Mouse (Mus musculus): Measurements from ENCODE around the gene Rgs7.

Gene Rgs7

DNA sequence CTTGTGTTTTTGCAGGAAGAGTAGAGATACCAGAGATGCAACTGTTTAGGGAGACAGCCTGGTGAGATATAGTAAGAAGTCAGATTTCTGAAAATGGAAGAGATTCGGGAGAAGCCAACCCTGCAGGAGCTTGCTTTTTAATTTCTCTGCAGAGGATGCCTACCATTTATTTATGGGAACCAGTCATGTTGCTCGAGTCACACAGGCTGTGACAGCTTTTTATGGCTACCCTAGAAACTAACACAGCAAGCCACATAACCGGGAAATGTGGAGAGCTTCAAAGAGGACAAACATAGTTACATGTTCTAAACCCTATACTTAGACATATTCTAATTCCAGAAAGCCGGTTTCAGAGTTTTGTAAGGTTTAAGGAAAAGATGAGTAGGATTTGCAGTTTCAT, 349.2 kb downstream of the Rgs7 start:
- no peak for DNase-seq

DNA sequence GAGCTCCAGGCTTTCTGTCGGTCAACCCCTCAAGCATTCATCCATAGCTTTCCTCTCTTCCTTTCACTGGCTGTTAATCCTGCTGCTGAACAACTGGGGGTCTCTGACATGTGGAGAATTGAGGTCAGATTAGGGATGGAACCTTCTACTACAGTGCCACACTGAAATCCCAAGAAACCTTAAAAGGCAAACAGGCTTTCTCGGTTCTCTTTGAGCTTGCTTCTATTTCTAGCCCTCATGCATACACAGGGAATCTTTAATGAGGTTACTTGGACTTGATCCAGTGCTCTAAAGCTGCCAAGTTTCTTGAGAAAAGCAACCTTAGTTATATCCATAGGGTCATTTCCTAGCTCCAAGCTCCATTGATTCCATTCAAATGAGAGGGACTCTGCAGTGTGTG, 363.8 kb downstream of the Rgs7 start:
- no peak for DNase-seq

DNA sequence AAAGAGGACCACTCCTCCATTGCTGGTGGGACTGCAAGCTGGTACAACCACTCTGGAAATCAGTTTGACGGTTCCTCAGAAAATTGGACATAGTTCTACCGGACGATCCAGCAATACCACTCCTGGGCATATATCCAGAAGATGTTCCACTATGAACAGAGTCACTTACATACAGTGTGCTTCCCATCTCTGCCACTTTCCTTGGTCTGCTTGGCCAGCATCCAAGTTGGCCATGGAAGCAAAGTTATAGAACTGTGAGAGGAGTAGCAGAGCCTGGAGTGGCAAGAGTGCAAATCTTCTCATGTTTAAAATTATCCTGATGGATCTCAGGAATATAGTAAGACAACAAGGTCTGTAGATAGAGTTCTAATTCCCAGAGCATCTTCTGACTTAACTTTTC, 367.9 kb downstream of the Rgs7 start:
- no peak for DNase-seq

DNA sequence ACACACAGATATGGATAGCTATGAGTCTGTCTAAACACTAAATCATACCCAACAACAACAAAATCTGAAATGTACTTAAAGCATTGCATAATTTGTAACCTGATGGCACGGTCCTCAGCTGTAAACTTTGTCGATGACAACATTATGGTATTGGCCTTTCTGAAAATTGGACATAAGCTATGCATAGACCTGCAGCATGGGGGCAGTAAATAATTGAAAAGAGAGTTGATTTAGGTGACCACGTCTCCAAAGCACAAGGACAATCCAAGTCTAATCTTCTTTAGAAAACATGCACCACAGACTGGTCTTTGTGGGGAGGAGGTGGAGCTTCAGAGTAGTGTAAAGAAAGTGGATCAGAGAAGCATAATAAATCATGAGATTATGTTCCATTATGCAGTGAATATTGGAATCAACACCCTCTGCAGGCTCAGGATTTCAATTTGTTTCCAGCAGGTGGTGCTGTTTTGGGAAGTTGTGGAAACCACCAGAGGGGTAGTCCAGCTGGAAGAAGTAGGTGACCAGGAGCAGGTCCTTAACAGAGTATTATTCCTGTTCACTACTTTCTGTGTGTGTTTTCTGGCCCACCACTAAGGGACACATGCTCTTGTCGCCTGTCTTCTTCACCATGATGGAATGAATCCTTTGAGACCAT, 373.3 kb downstream of the Rgs7 start:
- DNase-seq: no peak

DNA sequence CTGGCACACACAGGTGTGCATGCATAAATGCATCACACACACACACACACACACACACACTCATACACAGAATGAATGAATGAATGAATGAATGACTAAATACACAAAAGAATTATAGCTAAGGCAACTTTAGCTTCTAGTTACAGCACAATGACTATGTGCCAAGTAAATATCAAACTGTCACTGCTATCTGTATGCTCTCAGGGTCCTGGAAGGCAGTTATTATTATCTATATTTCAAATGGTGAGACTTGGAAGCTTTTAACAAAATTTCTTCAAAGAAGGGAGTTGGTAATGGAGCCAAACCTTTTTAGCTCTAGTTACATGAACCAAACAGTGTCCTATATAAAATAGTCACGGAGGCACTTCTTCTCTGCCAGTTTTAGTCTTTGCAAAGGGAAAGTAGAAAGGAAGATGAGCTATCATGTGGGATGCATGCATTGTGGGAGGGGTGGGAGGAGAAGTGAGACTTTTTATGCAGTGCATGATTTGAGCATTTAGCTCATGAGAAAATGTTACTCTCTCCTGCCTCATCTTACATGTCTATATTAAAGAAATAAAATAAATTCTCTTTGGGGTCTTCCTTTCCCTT, 383.9 kb downstream of the Rgs7 start:
- no peak for DNase-seq

DNA sequence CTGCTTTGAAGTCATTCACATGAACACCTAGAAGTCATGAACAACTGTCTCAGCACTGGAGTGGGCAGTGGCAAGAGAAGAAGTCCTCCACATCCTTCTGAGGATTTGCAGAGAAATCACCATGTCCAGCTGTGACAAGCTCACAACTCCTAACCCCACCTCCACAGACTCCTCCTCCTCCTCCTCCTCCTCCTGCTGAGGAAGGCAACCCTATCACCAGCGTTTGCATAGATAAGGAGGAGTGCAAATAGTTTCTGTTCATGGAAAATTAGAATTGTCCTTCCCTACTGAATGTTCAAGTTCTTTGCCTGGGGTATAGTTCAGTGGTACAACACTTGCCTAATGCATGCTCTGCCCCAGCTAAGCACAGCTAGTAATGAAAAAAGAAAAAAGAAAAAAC, 386.0 kb downstream of the Rgs7 start:
- DNase-seq: peak; percentile 11

DNA sequence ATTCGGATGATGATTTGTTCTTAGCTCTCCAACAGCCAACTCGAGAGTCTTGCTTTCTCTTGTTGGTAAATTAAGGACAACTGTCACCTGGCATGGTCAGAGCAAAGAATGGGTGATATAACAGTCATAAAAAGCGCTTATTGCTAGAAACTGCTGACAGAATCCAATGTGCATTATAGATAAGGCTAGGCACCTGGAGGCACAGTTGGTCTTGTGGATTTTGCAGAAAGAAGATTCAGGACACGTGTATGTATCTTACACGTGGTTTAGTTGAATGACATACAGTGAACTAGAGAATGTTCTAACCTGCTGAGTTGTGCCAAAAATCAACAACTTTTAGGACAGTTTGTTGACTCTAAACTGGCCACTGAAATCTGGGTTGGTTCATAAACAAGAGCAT, 386.9 kb downstream of the Rgs7 start:
- no peak for DNase-seq

DNA sequence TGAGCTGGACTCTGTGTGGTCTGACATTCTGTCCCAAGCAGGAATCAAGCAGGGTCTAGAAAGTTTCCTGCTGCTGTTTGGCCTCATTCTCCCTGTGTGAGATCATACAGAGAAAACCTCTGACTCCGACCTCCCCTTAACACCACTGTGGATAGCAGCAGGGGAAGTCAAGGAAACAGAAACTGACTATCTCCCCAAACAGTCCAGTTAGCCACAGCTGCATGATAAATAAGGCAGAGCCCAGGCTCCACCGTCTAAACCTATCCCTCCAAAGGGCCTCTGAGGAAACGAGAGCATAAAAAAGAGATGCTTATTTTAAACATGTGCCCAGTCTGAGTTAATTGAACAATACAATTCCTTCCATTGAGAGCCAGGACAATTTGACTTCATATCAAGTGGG, 395.3 kb downstream of the Rgs7 start:
- DNase-seq: no peak

DNA sequence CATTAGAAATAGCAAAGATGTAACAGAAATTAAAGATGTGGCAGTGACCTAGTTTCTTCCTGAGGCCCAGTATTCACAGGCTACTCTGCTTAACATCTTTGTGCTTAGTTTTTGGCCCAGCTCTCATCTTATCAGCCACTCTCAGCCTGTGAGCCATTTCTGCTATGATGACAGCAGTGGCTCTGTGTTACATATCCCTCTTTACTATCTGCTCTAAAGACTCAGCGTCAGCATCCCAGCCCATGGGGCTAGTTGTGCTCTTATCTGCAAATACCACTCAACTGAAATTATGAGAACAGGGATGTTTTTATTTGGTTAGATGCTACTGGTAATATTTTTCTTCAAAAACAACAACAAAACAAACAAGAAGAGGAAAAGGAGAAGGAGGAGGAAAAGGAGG, 410.2 kb downstream of the Rgs7 start:
- DNase-seq: peak; percentile 73

DNA sequence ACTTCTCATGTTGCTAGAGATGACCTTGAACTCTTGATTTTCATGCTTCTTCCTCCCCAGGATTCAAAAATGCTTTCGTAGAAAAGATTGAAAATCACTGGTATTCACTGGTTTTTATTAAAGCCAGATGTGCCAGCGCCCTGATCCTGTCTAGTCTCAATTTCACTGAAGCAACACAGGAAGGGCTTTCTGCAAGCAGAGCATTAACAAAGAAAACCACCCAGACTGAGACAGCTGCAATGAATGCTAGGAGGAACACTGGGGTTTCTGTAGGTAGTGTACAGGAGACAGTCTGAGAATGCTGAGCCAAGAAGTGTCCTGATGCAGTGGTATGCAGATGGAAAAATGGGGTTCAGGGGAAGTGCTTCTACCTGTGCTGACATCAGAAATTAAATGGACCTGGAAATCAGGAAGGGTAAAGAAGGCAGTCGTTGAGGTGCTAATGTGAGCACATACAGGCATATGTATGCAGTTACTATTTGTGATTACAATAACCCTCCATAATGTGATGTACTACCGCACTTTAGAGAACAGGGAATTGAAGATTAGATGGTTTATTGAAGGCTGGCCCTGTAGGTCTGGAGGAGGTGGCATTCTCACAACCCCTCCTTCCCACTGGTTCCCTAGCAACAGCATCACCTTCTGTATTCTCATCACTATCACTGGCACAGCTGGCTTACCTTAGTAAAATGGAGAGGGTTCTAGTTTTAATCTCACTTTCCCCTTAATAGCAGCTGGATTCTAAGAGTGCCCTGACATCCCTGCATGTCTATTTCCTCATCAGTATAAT, 412.3 kb downstream of the Rgs7 start:
- no peak for DNase-seq

DNA sequence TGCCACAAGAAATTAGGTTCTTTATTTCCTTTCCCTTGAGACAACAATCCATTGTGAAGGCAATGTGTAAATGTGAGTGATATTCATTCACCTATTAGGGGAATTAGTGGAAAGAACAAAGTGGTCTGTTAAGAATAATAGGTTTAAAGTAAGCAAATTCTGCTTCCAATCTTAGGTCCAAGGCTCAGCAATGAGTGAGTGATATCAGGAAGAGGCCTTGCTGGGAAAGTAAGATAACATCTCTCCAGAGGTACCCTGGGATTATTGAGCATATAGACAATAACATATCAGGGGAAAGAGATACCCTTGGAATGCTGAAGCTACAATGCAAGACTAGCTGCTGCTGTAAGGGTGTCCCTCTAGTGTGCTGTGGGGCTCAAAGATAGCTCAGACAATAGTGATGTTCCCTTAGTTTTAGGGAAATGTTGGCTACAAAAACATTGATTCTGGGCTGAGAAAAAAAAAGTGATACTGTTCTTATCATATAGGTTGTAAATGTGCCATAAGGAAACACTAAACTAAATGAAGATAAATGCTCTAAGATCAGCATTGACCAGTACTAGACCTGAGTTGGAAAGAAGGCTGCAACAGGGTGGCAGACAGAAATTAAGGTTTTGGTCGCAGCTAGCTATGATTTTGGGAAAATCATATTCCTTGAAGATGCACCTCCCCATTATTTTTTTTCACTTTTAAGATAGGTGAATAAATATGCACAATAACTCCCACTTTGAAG, 418.6 kb downstream of the Rgs7 start:
- no peak for DNase-seq

DNA sequence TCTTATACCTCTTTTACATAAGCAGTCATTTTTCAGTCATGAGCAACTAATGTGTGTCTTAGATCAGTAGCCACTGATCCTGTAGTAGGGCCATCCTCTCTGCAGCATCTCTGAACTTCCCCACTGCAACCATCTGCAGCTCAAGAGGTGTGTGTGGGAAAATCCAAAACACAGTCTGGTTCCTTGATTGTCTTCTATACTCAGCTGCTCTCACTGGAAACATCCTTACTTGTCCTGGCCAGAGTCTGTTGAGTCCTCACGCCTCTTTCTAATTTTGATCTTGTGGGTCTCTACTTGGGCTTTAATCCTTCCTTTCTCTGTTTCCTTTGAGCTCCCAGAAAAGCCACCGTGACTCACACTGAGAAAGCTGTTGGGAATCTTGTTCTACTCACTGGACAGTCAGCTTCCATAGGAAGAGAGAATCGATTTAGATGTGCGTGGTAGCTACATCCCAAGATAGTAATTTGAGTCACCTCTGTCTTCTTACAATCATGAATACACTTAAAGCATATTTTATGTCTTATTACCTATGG, 422.5 kb downstream of the Rgs7 start:
- DNase-seq: no peak

DNA sequence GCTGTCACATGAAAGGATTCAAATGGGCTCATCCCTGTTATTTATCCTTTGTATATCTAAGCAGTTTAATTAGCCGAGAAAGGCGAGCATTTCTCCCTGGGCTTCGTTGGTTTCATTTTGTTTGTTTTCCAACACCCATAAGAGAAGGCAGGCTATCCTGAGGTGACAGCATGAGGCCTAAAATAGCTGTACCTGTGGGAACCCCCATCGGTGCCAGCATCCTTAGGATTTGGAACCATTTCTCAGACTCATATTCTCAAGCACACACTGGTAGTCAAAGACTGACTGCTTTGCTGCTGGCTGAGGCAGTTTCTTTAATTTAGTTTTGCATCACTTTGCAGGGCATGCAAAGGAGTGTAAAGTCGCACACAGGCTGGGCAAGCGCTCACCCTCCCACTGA, 443.2 kb downstream of the Rgs7 start:
- no peak for DNase-seq

DNA sequence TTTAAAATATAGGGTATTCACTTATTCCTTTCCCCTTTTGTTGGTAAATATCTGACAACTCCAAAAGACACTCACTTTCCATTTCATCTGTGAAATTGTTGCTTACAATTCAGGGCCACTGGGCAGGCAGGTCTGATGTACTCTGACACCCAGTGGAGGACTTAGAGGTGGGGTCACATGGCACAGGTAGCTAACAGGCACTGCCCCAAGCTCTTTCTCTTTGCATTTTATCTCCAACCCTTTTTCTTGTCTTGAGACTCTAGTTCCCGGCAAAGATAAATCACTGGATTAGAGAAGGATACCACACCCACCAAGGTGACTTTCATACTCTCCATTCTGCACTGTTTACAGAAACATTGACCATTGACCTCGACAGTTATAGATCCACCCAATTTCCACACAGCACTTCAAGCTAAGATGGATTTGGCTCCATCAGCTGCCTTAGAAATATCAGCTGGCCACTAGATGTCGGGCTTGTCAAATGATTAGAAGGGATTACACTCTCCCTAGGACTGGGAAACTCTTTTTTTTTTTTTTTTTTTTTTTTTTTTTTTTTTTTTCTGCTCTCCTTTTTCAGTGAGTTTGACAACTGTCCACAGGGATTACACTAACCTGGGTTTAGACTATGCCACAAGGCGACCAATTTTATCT, 451.0 kb downstream of the Rgs7 start:
- peak; percentile 26 for DNase-seq

DNA sequence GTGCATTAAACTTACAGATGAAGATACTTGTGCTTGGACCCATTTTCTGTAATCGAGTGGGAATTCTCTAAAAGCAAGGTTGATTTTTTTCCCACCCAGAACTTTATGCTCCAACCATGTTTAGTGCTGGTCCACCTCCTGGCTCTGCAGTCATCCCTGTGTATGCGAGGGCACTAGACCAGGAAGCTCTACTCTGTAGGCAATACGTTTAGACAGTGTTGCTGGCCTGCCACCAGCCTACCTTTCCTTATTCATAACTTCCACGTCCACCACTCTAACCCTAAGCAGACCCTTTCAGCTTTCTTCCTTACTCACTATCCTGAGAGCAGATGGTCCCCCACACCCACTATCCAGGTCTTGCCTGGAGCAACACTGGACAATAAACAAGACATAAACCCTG, 452.3 kb downstream of the Rgs7 start:
- DNase-seq: no peak

DNA sequence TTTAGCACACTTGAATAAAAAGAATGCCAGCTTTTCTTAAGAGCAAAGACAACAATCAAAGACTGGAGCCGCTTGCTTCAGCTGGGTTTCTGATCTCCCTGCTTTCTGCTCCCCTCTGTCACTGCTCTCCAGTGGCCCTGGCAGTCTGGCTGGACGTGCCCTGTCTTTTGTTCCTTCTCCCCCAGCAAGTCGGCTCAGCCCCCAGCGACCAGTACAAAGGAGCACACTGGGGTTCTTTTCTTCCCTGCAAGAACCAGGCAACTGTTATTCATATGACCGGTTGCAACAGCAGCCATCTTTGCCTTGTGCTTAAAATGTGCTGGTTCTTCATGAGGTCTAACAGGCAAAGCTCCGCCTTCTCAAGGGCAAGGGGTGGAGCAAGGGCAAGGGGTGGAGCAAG, 452.7 kb downstream of the Rgs7 start:
- DNase-seq: no peak

DNA sequence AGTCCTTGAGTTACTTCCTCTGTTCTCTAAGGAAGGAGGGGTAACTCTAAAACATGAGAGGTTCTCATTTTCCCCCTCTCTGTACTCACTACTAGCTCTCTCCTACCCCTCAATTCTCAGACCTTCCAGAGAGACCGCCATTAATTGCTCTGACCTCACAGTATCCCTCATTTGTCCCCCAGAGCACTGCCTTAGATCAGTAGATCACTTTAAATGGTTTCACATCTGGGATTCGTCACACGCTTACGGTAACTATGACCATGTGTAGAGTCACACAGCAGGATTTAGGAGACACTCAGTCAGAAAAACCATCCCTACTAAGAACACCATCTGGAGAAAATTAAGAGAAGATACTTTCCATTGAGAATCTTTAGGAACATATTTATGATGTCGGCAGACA, 456.8 kb downstream of the Rgs7 start:
- DNase-seq: no peak

DNA sequence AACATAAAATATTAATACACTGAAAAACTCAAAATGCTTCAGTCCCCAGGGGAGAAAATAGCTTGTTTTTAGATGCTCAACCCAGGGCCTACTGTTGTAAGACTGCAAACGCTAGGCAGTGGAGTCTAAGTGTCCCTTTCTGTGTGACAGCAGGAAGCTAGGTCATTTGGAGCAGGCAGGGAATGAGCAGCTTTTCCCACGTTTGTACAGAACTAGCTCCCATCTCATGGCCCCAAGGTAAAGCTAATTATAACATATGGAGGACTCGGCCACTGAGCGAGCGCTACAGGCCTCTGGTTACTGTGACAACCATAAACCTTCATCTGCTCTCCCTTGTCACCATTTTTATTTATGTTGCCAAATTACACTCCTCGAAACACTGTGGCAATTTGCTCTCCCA, 460.3 kb downstream of the Rgs7 start:
- DNase-seq: no peak

DNA sequence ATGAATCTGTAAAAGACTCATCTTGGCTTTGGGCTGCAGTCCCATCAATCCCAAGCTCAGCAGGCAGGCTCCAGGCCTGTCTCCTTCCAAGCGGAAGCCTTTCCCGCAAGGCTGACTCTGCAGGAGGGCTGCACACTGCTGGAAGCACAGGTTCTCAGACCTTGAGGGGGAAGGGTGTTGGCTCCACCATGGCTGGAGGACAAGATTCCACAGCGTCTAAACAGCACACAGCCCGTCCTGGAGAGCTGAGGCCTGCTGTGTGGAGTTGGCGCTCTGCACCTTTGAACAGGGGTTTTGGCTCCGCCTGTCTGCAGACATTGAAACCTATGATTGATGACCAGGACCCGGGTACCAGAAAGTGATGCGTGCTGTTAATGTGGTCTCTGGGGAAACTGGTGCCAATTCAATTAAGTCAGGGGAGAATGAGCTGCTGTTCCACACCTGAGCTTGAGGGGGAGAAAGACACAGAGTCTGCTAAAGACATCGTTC, 463.5 kb downstream of the Rgs7 start:
- DNase-seq: peak; percentile 13

DNA sequence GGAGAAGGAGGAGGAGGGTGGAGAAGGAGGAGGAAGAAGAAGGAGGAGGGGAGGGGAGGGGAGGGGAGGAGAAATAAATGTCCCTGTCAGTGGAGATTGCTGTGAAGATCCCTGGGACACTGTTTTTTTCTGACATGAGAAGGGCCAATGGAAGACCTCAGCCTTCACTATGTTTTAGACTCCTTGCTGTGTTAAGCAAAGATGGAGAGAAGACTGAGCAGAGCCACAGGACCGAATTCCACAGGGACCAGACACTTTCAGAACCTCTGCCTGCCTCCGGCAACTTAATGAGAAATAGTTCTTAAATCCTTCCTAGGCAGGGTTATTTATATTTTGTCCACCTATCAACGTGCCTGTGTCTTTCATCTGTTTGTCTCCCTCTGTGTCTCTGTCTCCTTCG, 464.0 kb downstream of the Rgs7 start:
- no peak for DNase-seq

DNA sequence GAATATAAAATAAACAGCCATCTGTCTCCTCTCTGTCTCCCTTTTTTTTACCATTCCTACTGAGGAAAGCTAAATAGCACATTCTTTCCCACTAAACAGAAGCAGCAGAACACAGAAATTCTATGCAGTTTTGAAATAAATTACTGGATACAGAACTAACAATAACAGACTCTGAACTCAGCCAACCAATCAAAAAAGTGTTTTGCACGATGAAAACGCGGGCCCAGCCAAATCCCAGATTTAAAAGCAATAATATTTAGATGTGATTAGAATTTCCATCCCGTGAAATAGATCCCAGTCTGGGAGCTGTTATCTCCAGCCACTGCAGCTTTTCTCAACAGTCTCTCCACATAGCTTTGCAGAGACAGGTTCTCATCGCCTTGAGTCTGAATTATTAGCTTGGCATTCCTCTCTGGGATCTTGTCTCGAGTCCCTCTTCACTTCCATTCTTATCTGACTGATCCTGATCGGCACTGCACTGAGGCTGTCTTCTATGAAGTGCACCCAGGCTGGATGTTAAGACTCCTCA, 466.5 kb downstream of the Rgs7 start:
- no peak for DNase-seq

DNA sequence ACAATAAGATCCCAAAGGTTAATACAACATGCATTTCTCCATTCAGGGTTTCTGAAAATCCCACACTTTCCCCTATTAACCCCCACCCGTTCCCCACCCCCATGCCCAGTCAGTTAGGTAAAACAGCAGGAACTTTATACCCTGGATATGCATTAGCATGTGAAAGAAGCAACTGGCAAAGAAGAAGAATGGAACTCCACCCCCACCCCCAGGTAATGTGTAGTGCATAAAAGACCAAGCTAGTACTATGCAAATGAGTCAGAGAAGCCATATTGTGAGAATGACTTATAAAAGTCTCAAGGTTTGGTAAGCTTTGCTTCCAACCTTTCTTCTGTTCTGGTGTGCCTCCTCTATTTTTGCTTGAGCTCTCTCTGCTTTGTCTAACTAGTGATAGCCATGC, 468.2 kb downstream of the Rgs7 start:
- DNase-seq: no peak

Measured in liver (tissue).